Mouse (Mus musculus): ENCODE results near the gene Cd68. TPM values are rescaled to one million over a fixed set of nuclear protein-coding genes. Genes with fewer than 3 reads are reported as not detected.
A peak's percentile ranks its signal among the peaks of the same experiment; 100 is the strongest.

The Cd68 gene
- polyA plus RNA-seq, 1 experiment, result 3.7 TPM

DNA sequence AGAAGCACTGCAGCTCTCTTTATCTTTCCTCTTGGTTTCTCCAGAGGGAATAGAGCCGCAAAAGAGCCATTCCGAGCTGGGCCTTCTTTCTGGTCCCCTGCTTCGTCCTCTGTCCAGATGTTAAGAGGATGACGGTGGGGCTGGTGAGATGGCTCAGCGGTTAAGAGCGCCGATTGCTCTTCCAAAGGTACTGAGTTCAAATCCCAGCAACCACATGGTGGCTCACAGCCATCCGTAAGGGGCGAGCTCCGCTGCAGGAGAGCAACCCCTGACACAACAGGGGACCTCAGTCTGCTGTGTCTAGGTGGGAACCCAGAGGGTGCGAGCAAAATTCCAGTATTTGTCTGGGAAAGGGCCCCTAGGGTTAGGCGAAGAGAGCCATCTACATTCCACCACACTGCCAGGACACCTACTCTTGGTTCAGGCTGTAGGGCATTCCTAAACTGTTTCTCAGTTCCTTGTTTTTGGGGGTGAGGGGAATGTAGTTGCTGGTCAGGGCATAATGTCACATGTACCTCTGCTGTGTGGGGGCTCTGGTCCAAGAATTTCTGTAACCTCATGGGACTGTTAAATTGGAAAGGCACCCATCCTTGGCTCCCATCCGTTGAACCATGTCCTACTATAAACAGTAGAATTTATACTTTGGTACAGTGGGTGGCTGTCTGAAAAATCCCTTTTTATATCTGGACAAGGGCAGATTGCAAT, 2.8 kb downstream of the Cd68 start:
- Histone ChIP-seq H3K4me1 (ENCODE audit: control insufficient read depth, insufficient read depth, low read length) (0 out of 2 replicates have a peak, but pooled peaks cover 3% of the 10 kb centered on the region), H3K27ac (ENCODE audit: insufficient read depth, low read length) (peak overlapping the region; percentile 35), H3K4me3 (replicated peaks; ENCODE audit: insufficient read depth, low read depth, low read length) (peak overlapping the region; percentile 85), H3K27me3 (ENCODE audit: control insufficient read depth, insufficient read depth, low read length) (no peaks in the 10 kb centered on the region)
- 55% methylated on average over 13 of the region's 13 CpGs for WGBS
- TF ChIP-seq POLR2A (IDR thresholded peaks at IDR 0.05; ENCODE audit: borderline replicate concordance, insufficient read depth, low read length) (no peak), CTCF (IDR thresholded peaks at IDR 0.05; ENCODE audit: borderline replicate concordance, insufficient read depth, low read depth, low read length) (no peak)
- DNase-seq, result no peak

DNA sequence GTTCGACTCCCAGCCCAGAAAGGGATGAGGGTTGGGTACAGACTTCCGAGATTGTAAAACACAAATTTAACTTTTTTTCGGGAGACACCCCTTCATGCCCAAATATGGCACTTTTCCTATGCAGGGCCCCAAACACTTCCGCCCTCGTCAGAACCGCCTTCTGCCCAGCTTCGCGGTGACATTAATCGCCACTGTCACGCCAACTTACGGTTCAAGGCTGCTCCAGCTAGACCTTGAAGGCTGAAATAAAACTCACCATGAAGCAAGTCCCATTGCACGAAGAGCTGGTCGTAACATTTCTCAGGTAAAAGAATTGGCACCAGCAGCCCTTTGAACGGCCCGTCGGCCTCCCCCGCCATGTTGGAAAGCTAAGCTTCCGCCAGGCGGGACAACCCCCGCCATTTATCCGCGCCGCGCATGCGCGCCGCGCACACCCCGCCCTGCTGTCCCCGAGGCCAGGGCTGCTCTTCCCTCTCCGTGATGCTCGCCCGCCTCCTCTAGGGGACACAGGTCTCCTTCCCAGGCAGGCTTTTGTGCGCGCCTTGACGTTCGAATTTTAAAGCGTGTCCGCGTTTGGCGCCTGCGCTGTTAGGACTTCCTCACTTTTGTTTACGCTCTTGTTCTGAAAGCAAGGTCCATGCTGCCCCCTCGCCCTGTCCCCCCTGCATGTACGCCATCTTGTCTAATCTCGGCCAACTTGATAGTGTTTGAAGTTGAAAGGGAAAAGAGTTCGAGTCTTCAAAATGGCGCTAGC, 3.6 kb downstream of the Cd68 start, which contains the start of gene Mpdu1:
Mpdu1 (minus strand) TSS at position 430 of the 754 bp plus-strand sequence.
- Histone ChIP-seq H3K27me3 (ENCODE audit: control insufficient read depth, insufficient read depth, low read length) (no peaks in the 10 kb centered on the region), H3K4me1 (ENCODE audit: control insufficient read depth, insufficient read depth, low read length) (0 out of 2 replicates have a peak, but pooled peaks cover 3% of the 10 kb centered on the region), H3K27ac (ENCODE audit: insufficient read depth, low read length) (peak within 1 kb of the TSS; percentile 93), H3K4me3 (replicated peaks; ENCODE audit: insufficient read depth, low read depth, low read length) (peak within 1 kb of the TSS; percentile 85)
- TF ChIP-seq POLR2A (IDR thresholded peaks at IDR 0.05; ENCODE audit: borderline replicate concordance, insufficient read depth, low read length), result peak; percentile 74; the same call in 1 of the 2 replicates
- TF ChIP-seq CTCF (IDR thresholded peaks at IDR 0.05; ENCODE audit: borderline replicate concordance, insufficient read depth, low read depth, low read length), result peak; percentile 18; the same call in 1 of the 2 replicates
- WGBS, result under 1% methylated on average over 48 of the region's 48 CpGs
- DNase-seq, result peak; percentile 94 to 97

DNA sequence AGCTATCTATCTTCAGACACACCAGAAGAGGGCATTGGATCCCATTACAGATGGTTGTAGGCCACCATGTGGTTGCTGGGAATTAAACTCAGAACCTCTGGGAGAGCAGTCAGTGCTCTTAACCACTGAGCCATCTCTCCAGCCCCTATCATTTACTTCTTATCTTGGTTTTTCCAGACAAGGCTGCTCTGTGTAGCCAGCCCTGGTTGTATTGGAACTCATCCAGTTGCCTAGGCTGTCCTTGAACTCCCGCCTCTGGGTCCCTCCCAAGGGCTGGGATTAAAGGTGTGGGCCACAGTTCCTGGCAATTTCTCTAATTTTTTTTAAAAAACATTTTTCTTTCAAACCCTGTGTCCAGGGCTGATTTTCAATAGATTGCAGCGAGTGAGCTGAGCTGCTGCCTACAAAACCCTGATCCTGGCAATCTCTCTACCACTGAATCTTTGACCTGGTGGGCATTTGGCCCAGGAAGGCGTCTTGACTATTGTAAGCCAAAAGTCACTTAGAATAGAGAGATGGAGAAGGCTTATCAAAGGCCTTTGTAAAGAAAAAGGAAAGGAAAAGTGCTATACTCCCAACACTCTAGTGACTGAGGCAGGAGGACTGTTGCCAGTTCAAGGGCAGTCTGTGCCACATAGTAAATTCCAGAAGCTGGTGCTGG, 4.6 kb downstream of the Cd68 start:
- H3K4me1 ChIP-seq (ENCODE audit: control insufficient read depth, insufficient read depth, low read length), result 0 out of 2 replicates have a peak, but pooled peaks cover 3% of the 10 kb centered on the region
- DNase-seq, result no peak
- H3K27ac ChIP-seq (ENCODE audit: insufficient read depth, low read length), result no peak overlapping the region
- H3K27me3 ChIP-seq (ENCODE audit: control insufficient read depth, insufficient read depth, low read length), result no peaks in the 10 kb centered on the region
- TF ChIP-seq POLR2A (IDR thresholded peaks at IDR 0.05; ENCODE audit: borderline replicate concordance, insufficient read depth, low read length) (no peak), CTCF (IDR thresholded peaks at IDR 0.05; ENCODE audit: borderline replicate concordance, insufficient read depth, low read depth, low read length) (no peak)
- WGBS, result 34% methylated on average over 3 of the region's 3 CpGs
- peak overlapping the region; percentile 85 for H3K4me3 ChIP-seq (replicated peaks; ENCODE audit: insufficient read depth, low read depth, low read length)

DNA sequence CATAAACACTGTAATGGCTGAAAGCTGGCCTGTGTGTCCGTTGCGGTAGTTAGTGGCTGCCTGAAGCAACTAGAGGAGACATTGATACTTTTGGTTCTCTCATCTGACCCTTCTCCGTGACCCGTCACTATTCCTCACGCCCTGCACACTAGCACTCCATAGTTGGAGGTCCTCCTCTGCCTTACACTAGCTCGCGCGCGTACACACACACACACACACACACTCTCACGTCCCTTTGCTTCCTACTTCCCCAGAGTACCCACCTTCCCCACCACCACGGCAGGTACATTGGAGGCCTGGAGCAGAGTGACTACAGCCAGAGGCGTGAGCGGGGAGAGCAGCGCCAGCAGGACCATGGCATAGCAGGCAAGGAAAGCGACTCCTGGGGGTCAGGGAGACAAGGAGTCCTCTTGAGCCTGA, 8.5 kb downstream of the Cd68 start:
- 0 out of 2 replicates have a peak, but pooled peaks cover 5% of the 10 kb centered on the region for H3K4me1 ChIP-seq (ENCODE audit: control insufficient read depth, insufficient read depth, low read length)
- DNase-seq, result no peak
- TF ChIP-seq CTCF (IDR thresholded peaks at IDR 0.05; ENCODE audit: borderline replicate concordance, insufficient read depth, low read depth, low read length) (no peak), POLR2A (IDR thresholded peaks at IDR 0.05; ENCODE audit: borderline replicate concordance, insufficient read depth, low read length) (no peak)
- H3K27ac ChIP-seq (ENCODE audit: insufficient read depth, low read length), result no peak overlapping the region
- WGBS, result 79% methylated on average over 15 of the region's 15 CpGs
- H3K4me3 ChIP-seq (replicated peaks; ENCODE audit: insufficient read depth, low read depth, low read length), result no peak overlapping the region
- no peaks in the 10 kb centered on the region for H3K27me3 ChIP-seq (ENCODE audit: control insufficient read depth, insufficient read depth, low read length)

DNA sequence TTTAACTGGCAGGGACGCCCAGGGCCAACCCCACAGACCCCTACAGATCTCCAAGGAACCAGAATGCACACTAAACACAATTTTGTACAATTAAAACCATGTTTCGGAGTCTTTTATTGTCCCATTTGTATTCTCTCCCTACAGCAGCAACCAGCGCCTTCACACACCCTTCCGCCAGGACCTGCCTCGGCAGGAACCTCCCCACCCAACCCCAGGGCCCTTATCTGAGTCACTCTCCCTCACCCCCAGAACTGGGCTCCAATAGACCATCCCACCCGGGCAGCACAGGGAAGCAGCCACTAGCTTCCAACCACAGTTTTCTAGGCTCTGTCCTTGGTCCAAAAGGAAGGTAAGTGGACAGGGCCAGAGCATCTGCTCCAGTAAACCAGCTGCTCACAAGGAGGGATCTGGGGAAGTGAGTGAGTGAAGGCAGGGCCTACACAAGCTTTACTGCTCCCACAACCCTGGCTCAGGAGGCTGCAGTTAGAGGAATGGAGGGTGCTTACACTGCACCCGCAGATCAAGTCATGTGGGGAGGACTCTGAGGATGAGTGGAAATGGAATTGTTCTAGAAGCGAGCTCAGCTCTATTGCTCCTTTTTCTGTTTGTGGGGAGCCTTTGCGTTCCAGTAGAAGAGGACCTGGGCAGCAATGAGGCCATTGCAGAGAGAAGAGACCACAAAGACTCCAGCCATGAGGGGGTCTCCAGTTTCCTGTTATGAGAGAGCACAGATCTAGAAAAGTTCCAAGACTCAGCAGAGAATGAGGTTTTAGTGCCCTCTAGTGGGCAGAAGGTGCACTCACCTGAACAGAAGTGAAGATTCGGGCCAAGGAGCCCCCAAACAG, 9.1 kb downstream of the Cd68 start:
- Histone ChIP-seq H3K27ac (ENCODE audit: insufficient read depth, low read length) (no peak overlapping the region), H3K27me3 (ENCODE audit: control insufficient read depth, insufficient read depth, low read length) (no peaks in the 10 kb centered on the region), H3K4me3 (replicated peaks; ENCODE audit: insufficient read depth, low read depth, low read length) (no peak overlapping the region), H3K4me1 (ENCODE audit: control insufficient read depth, insufficient read depth, low read length) (0 out of 2 replicates have a peak, but pooled peaks cover 5% of the 10 kb centered on the region)
- DNase-seq, result peak; percentile 41 to 62
- peak; percentile 74 for TF ChIP-seq CTCF (IDR thresholded peaks at IDR 0.05; ENCODE audit: borderline replicate concordance, insufficient read depth, low read depth, low read length)
- no peak for TF ChIP-seq POLR2A (IDR thresholded peaks at IDR 0.05; ENCODE audit: borderline replicate concordance, insufficient read depth, low read length)
- WGBS, result 76% methylated on average over 10 of the region's 10 CpGs

DNA sequence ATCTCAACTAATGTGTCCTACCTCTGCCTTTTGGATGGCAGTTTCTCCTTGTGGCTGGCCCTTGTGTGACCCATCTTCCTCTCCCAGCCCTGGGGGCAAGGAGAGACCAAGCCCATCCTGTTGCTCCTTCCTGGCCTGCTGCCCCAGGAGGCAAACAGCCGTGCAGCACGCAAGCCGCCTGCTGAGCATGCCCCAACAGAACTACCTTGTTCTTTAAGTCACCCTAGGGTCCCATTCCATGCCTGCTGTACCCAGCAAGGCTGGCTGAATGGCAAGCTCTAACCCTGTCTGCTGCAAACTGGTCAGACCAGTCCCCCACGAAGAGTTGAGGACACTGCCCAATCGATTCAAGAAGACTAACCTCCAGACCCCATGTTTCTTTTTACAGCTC, 9.9 kb downstream of the Cd68 start:
- TF ChIP-seq POLR2A (IDR thresholded peaks at IDR 0.05; ENCODE audit: borderline replicate concordance, insufficient read depth, low read length) (no peak), CTCF (IDR thresholded peaks at IDR 0.05; ENCODE audit: borderline replicate concordance, insufficient read depth, low read depth, low read length) (no peak)
- WGBS, result 67% methylated on average over 5 of the region's 5 CpGs
- Histone ChIP-seq H3K27me3 (ENCODE audit: control insufficient read depth, insufficient read depth, low read length) (no peaks in the 10 kb centered on the region), H3K4me1 (ENCODE audit: control insufficient read depth, insufficient read depth, low read length) (0 out of 2 replicates have a peak, but pooled peaks cover 5% of the 10 kb centered on the region), H3K4me3 (replicated peaks; ENCODE audit: insufficient read depth, low read depth, low read length) (no peak overlapping the region), H3K27ac (ENCODE audit: insufficient read depth, low read length) (no peak overlapping the region)
- no peak for DNase-seq

Measured in cerebellum, adult 2 months (tissue).